ENCODE assay signal across 18 mouse cellular contexts in genomic region chr6:136516626-136517025, GRCm38 (mm10).
"Had no signal": no experiment of that assay in that cellular context is flagged by ENCODE, and none has a peak within 500 bp of the region (broad histone marks: within the 10 kb centered on the region; RNA-seq: fewer than 3 reads in every experiment).

No protein-coding gene starts in this region.

- ATAC-seq: intestine, embryonic 16.5 days; liver, postnatal 0 days; lung, postnatal 0 days; midbrain, embryonic 15.5 days had no signal

- H3K9ac ChIP-seq: limb, embryonic 12.5 days; limb, embryonic 15.5 days; liver, postnatal 0 days; lung, embryonic 14.5 days; midbrain, embryonic 12.5 days; midbrain, embryonic 15.5 days; neural tube, embryonic 13.5 days had no signal

- H3K36me3 ChIP-seq: limb, embryonic 15.5 days; midbrain, embryonic 15.5 days; neural tube, embryonic 13.5 days had no signal

- H3K4me3 ChIP-seq: limb, embryonic 12.5 days; limb, embryonic 15.5 days; midbrain, embryonic 12.5 days; midbrain, embryonic 15.5 days; neural tube, embryonic 13.5 days had no signal

- H3K4me2 ChIP-seq: limb, embryonic 12.5 days; limb, embryonic 15.5 days; lung, embryonic 14.5 days; midbrain, embryonic 12.5 days; midbrain, embryonic 15.5 days; neural tube, embryonic 13.5 days had no signal

- H3K27me3 ChIP-seq: limb, embryonic 12.5 days; limb, embryonic 15.5 days; midbrain, embryonic 12.5 days; midbrain, embryonic 15.5 days; neural tube, embryonic 13.5 days had no signal

- H3K9me3 ChIP-seq: limb, embryonic 15.5 days had no signal

- H3K27ac ChIP-seq: limb, embryonic 12.5 days; limb, embryonic 15.5 days; macrophage; midbrain, embryonic 12.5 days; midbrain, embryonic 15.5 days; neural tube, embryonic 13.5 days had no signal

- DNase-seq: kidney, adult 18-20 months; kidney, adult 9 months; kidney, postnatal 14 days; kidney, postnatal 4 days; left cerebral cortex, postnatal 4 days; liver, postnatal 0 days; lung, embryonic 14.5 days; retina, postnatal 1 day; thymus, postnatal 14 days; thymus, postnatal 4 days had no signal
